Mouse (Mus musculus): Measurements from ENCODE around the gene D5Ertd579e. TPM values are rescaled to one million over a fixed set of nuclear protein-coding genes. Genes with fewer than 3 reads are reported as not detected.
A peak's percentile ranks its signal among the peaks of the same experiment; 100 is the strongest.

The D5Ertd579e gene
- polyA plus RNA-seq, 1 experiment from 2014 or later: 22.6 TPM

DNA sequence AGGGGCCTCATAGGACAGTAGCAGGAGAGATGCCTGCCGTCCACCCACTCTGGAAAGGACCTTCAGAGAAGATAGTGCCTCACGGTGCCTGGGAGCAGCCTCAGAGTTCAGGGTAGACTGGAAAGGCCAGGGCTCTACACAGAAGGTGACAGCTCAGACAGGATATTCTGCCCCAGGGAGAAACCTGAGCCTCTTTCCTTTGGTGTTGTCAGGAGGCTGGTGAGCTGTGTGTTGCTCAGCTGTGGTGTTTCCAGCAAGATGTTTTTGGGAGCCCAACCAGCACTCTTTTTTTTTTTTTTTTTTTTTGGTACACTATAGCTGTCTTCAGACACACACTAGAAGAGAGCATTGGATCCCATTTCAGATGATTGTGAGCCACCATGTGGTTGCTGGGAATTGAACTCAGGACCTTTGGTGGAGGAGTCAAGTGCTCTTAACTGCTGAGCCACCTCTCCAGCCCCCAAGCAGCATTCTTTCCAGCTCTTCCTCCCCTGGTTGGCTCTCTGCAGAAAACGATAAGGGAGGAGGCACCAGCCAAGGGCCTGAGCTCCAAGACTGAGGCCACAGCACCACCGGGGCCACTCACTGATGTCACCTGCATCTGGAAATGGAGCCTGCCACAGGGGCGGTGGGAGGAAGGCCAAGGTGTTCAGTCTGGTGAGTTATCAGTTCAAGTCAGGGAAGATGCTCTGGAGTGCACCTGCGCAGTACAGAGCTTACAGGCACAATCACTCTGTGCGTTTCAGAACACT lies 36.3 kb upstream of the D5Ertd579e start:
- H3K36me3 ChIP-seq (ENCODE audit: control insufficient read depth, insufficient read depth): no peaks in the 10 kb centered on the region
- H3K27me3 ChIP-seq (ENCODE audit: control insufficient read depth, insufficient read depth, low read depth, low read length): no peaks in the 10 kb centered on the region; the same call in 1 of the 2 replicates
- peak overlapping the region; percentile 47 for H3K4me2 ChIP-seq (ENCODE audit: low read depth, low read length)
- WGBS (ENCODE audit: insufficient replicate concordance): 62% methylated on average over 7 of the region's 7 CpGs
- H3K4me3 ChIP-seq (ENCODE audit: low read depth, low read length): peak overlapping the region; percentile 42
- ATAC-seq (ENCODE audit: low read depth): peak; percentile 63
- H3K27ac ChIP-seq (ENCODE audit: low read length): peak overlapping the region; percentile 93
- peaks cover 70% of the 10 kb centered on the region for H3K4me1 ChIP-seq (ENCODE audit: control insufficient read depth, low read depth, low read length)
- peak overlapping the region; percentile 58 for H3K9ac ChIP-seq (ENCODE audit: low read depth, low read length)
- H3K9me3 ChIP-seq (replicated peaks; ENCODE audit: control insufficient read depth, low read length): no peaks in the 10 kb centered on the region

DNA sequence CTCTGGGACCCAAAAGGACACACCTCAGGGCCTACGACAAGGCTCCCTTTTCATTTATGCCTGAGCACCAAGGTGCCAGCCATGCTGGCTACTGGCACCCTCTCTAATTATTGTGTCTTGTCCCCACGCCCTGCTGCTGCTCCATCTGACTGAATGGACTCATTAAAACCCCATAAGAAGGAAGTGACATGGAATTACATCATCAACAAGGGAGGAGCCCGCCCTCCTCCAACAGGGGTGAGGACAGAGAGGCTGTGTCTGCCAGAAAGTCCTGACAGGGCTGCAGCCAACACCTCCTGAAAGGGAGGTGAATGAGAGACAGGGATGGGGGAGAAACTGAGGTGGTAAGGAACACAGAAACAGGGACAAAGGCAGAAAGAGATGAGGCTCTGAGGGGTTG lies 34.9 kb upstream of the D5Ertd579e start:
- ATAC-seq (ENCODE audit: low read depth): no peak
- H3K9ac ChIP-seq (ENCODE audit: low read depth, low read length): peak overlapping the region; percentile 43; the same call in 1 of the 2 replicates
- no peak overlapping the region for H3K4me3 ChIP-seq (ENCODE audit: low read depth, low read length)
- no peaks in the 10 kb centered on the region for H3K36me3 ChIP-seq (ENCODE audit: control insufficient read depth, insufficient read depth)
- WGBS (ENCODE audit: insufficient replicate concordance): 60% methylated on average over 3 of the region's 3 CpGs
- H3K4me1 ChIP-seq (ENCODE audit: control insufficient read depth, low read depth, low read length): peaks cover 60% of the 10 kb centered on the region
- H3K27ac ChIP-seq (ENCODE audit: low read length): peak overlapping the region; percentile 40; the same call in 1 of the 2 replicates
- H3K4me2 ChIP-seq (ENCODE audit: low read depth, low read length): no peak overlapping the region
- no peaks in the 10 kb centered on the region; the same call in 1 of the 2 replicates for H3K27me3 ChIP-seq (ENCODE audit: control insufficient read depth, insufficient read depth, low read depth, low read length)
- no peaks in the 10 kb centered on the region for H3K9me3 ChIP-seq (replicated peaks; ENCODE audit: control insufficient read depth, low read length)

DNA sequence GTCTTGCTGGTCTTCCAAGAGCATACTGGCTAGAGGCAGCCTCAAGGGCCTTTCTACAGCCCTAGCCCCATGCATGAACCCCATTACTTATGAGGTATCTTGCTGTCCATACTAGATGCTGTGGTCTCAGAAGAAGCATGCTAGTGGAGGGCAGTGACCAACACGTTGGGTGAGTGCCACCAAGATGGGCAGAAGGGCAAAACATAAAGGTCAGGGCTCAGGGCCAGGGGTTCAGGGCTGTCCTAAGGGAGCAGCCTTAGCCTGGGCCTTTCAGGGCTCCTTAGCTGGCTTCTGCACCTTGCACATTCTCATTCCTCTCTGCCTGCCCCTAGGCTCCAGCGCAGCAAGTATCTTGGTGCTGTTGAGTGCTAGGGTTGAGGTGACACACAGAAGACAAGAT lies 34.1 kb upstream of the D5Ertd579e start:
- peak overlapping the region; percentile 0 for H3K27ac ChIP-seq (ENCODE audit: low read length)
- H3K4me2 ChIP-seq (ENCODE audit: low read depth, low read length): no peak overlapping the region
- H3K9ac ChIP-seq (ENCODE audit: low read depth, low read length): no peak overlapping the region
- ATAC-seq (ENCODE audit: low read depth): no peak
- no peaks in the 10 kb centered on the region; the same call in 1 of the 2 replicates for H3K27me3 ChIP-seq (ENCODE audit: control insufficient read depth, insufficient read depth, low read depth, low read length)
- no peak overlapping the region for H3K4me3 ChIP-seq (ENCODE audit: low read depth, low read length)
- peaks cover 53% of the 10 kb centered on the region for H3K4me1 ChIP-seq (ENCODE audit: control insufficient read depth, low read depth, low read length)
- H3K9me3 ChIP-seq (replicated peaks; ENCODE audit: control insufficient read depth, low read length): no peaks in the 10 kb centered on the region
- no peaks in the 10 kb centered on the region for H3K36me3 ChIP-seq (ENCODE audit: control insufficient read depth, insufficient read depth)
- WGBS (ENCODE audit: insufficient replicate concordance): 66% methylated on average over 2 of the region's 2 CpGs

DNA sequence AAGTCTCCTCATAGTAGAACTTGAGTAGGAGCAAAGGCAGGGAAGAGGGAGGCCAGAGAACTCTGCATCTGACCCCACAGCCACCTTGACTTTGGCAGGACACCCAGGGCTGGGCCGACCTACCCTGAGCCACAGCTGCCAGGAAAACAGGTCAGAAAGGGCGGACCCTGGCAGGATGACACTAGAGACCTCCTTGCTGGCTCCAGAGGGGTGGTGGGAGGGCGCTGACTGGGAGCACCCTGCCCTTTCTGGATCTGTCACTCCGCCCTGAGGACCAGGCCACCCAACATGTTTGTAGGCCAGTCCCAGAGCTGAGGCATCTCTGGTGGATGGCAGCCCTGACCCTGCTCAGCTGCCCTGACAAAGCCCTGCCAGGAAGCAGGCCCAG lies 33.3 kb upstream of the D5Ertd579e start:
- no peak for ATAC-seq (ENCODE audit: low read depth)
- H3K9ac ChIP-seq (ENCODE audit: low read depth, low read length): 0 out of 2 replicates have a peak overlapping the region, but pooled peaks have one; percentile 1
- H3K36me3 ChIP-seq (ENCODE audit: control insufficient read depth, insufficient read depth): no peaks in the 10 kb centered on the region
- no peak overlapping the region for H3K4me3 ChIP-seq (ENCODE audit: low read depth, low read length)
- no peak overlapping the region for H3K4me2 ChIP-seq (ENCODE audit: low read depth, low read length)
- H3K27me3 ChIP-seq (ENCODE audit: control insufficient read depth, insufficient read depth, low read depth, low read length): no peaks in the 10 kb centered on the region
- H3K27ac ChIP-seq (ENCODE audit: low read length): no peak overlapping the region
- H3K4me1 ChIP-seq (ENCODE audit: control insufficient read depth, low read depth, low read length): peaks cover 50% of the 10 kb centered on the region
- H3K9me3 ChIP-seq (replicated peaks; ENCODE audit: control insufficient read depth, low read length): no peaks in the 10 kb centered on the region
- 71% methylated on average over 4 of the region's 4 CpGs for WGBS (ENCODE audit: insufficient replicate concordance)

DNA sequence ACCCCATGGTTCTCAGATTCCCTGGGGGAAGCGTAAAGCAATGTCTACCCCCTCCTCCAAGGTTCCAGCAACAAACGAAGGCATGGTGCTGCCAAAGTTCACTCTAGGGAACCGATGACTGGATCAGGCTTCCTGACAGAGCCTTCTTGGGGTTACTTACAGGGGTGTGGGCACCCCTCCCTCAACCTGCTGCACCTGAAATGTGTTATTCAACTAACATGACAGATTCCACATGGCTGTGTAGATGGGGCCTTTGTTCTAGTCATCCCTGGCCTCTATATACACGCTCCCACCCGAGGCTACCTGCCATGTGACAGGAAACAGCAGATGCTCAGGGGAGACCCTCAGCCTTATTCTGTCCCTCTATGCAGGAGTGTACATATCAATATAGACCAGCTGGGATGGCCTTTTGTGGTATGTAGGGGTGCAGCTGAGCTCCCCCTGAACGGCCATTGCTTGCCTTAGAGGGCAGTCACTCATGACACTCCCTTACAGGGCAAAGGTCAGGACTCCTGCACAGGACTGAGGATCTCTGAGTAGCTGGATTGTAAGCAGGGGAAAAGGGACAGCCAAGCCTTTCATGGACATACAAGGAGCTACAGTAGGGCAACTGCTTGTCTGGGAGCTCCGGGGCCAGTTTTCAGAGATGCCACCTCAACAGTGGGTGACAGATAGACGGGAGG lies 32.7 kb upstream of the D5Ertd579e start:
- 67% methylated on average over 8 of the region's 8 CpGs for WGBS (ENCODE audit: insufficient replicate concordance)
- H3K27ac ChIP-seq (ENCODE audit: low read length): no peak overlapping the region
- no peak overlapping the region for H3K9ac ChIP-seq (ENCODE audit: low read depth, low read length)

DNA sequence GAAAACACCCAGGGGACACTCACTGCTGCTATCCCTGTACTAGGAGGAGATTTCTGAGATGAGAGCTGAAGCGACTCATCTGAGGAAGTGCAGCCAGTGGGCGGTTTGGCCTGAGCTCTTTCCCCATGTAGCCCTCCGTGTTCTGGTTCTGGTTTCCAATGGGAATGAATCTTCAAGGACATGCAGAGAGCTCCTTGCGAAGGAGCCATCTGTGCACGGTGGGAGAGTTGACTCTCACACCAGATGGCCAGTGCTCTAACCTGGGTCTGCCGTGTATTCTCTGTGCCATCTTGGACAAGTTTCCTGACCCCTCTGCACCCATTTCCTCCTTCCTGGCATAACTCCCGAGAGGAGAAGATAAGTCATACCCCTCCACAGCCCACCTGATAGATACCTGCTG lies 32.0 kb upstream of the D5Ertd579e start:
- Histone ChIP-seq H3K4me1 (ENCODE audit: control insufficient read depth, low read depth, low read length) (peaks cover 55% of the 10 kb centered on the region), H3K9me3 (replicated peaks; ENCODE audit: control insufficient read depth, low read length) (no peaks in the 10 kb centered on the region), H3K4me2 (ENCODE audit: low read depth, low read length) (no peak overlapping the region), H3K9ac (ENCODE audit: low read depth, low read length) (no peak overlapping the region), H3K36me3 (ENCODE audit: control insufficient read depth, insufficient read depth) (no peaks in the 10 kb centered on the region), H3K27ac (ENCODE audit: low read length) (no peak overlapping the region), H3K4me3 (ENCODE audit: low read depth, low read length) (no peak overlapping the region), H3K27me3 (ENCODE audit: control insufficient read depth, insufficient read depth, low read depth, low read length) (no peaks in the 10 kb centered on the region)
- 73% methylated on average over 7 of the region's 7 CpGs for WGBS (ENCODE audit: insufficient replicate concordance)
- ATAC-seq (ENCODE audit: low read depth): no peak

More for the DNA sequence above, 32.7 kb upstream of the D5Ertd579e start:
- Histone ChIP-seq H3K36me3 (ENCODE audit: control insufficient read depth, insufficient read depth) (no peaks in the 10 kb centered on the region), H3K4me1 (ENCODE audit: control insufficient read depth, low read depth, low read length) (peaks cover 53% of the 10 kb centered on the region), H3K4me3 (ENCODE audit: low read depth, low read length) (no peak overlapping the region), H3K9me3 (replicated peaks; ENCODE audit: control insufficient read depth, low read length) (no peaks in the 10 kb centered on the region), H3K27me3 (ENCODE audit: control insufficient read depth, insufficient read depth, low read depth, low read length) (no peaks in the 10 kb centered on the region), H3K4me2 (ENCODE audit: low read depth, low read length) (no peak overlapping the region)
- ATAC-seq (ENCODE audit: low read depth): no peak

DNA sequence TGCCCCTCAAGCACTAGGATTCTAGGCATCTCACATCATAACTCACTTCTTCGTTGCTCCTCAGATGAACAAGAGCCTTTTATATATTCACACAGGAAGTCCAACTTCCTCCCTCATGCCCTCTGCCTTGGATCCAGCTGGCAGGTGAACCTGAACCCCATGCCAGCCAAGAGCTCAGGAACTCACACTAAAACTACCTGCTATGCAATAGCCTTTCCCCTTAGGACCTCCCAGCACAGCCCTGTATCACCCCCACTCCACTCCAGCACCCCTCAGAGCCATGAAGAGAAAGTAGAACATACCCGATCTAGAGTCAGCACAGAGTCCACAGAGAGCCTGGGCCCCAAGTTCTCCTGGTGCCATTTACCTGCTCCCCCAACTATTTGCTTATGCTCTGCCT lies 31.3 kb upstream of the D5Ertd579e start:
- no peak overlapping the region for H3K4me3 ChIP-seq (ENCODE audit: low read depth, low read length)
- WGBS (ENCODE audit: insufficient replicate concordance): 24% methylated on average over 2 of the region's 2 CpGs
- H3K4me1 ChIP-seq (ENCODE audit: control insufficient read depth, low read depth, low read length): peaks cover 55% of the 10 kb centered on the region
- H3K9me3 ChIP-seq (replicated peaks; ENCODE audit: control insufficient read depth, low read length): no peaks in the 10 kb centered on the region
- no peak for ATAC-seq (ENCODE audit: low read depth)
- H3K27me3 ChIP-seq (ENCODE audit: control insufficient read depth, insufficient read depth, low read depth, low read length): no peaks in the 10 kb centered on the region
- peak overlapping the region; percentile 35; the same call in 1 of the 2 replicates for H3K27ac ChIP-seq (ENCODE audit: low read length)
- H3K9ac ChIP-seq (ENCODE audit: low read depth, low read length): no peak overlapping the region
- H3K4me2 ChIP-seq (ENCODE audit: low read depth, low read length): no peak overlapping the region
- no peaks in the 10 kb centered on the region for H3K36me3 ChIP-seq (ENCODE audit: control insufficient read depth, insufficient read depth)

DNA sequence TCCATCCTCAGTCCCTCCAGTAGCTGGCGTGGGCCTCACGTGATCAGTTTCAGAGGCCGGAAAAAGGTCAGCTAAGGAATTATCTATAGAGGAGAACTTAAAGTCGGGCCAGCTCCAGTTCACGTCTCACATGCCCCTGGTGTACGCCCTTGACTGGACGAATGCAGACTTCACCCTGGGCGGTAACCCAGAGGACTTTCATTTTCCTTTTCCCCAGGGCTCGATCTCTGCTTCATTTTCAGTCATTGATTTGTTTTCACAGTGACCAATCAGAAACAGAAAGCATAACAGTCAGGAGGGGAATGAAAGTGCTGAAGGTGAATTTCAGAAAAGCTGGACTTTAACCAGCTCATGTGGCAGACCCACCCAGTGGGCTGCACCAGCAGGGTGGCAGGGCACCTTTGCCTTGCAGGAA lies 30.6 kb upstream of the D5Ertd579e start:
- Histone ChIP-seq H3K27me3 (ENCODE audit: control insufficient read depth, insufficient read depth, low read depth, low read length) (no peaks in the 10 kb centered on the region), H3K36me3 (ENCODE audit: control insufficient read depth, insufficient read depth) (no peaks in the 10 kb centered on the region), H3K4me1 (ENCODE audit: control insufficient read depth, low read depth, low read length) (peaks cover 55% of the 10 kb centered on the region), H3K27ac (ENCODE audit: low read length) (peak overlapping the region; percentile 86), H3K9ac (ENCODE audit: low read depth, low read length) (no peak overlapping the region), H3K9me3 (replicated peaks; ENCODE audit: control insufficient read depth, low read length) (no peaks in the 10 kb centered on the region), H3K4me2 (ENCODE audit: low read depth, low read length) (peak overlapping the region; percentile 14; the same call in 1 of the 2 replicates), H3K4me3 (ENCODE audit: low read depth, low read length) (no peak overlapping the region)
- peak; percentile 50 for ATAC-seq (ENCODE audit: low read depth)
- WGBS (ENCODE audit: insufficient replicate concordance): 67% methylated on average over 9 of the region's 9 CpGs

DNA sequence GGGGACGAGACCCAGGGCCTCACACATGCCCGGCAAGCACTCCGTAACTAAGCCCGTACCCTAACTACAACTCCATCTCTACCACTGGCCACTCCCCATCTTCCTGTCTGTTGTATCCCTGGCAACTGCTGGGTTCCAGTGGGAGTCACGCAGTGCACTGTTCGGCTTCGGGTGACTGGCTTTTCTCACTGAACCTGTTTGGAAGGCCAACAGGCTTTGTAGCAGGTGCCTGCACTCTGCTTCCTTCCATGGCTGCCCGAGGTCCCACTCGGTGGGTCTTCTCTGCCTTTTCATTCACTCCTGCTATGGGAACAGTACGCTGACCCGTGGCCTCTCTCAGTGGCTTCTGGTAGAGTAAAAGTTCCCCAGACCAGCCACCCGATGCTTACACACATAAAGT lies 30.0 kb upstream of the D5Ertd579e start:
- peak overlapping the region; percentile 86 for H3K27ac ChIP-seq (ENCODE audit: low read length)
- H3K36me3 ChIP-seq (ENCODE audit: control insufficient read depth, insufficient read depth): no peaks in the 10 kb centered on the region
- 0 out of 2 replicates have a peak overlapping the region, but pooled peaks have one; percentile 5 for H3K4me3 ChIP-seq (ENCODE audit: low read depth, low read length)
- H3K4me1 ChIP-seq (ENCODE audit: control insufficient read depth, low read depth, low read length): peaks cover 55% of the 10 kb centered on the region
- no peaks in the 10 kb centered on the region for H3K27me3 ChIP-seq (ENCODE audit: control insufficient read depth, insufficient read depth, low read depth, low read length)
- no peak for ATAC-seq (ENCODE audit: low read depth)
- no peak overlapping the region for H3K9ac ChIP-seq (ENCODE audit: low read depth, low read length)
- WGBS (ENCODE audit: insufficient replicate concordance): 71% methylated on average over 12 of the region's 12 CpGs
- H3K9me3 ChIP-seq (replicated peaks; ENCODE audit: control insufficient read depth, low read length): no peaks in the 10 kb centered on the region
- 0 out of 2 replicates have a peak overlapping the region, but pooled peaks have one; percentile 14 for H3K4me2 ChIP-seq (ENCODE audit: low read depth, low read length)
